Mouse (Mus musculus) small intestine, adult 2 months (tissue): ENCODE measurements at regions not wholly inside any gene's neighbourhood (a gene's known extent, or its start where the extent isn't known, plus 50 kb on each side); places are given as distances from the start of the nearest gene placed in this dataset.

Experiments
- CTCF ChIP-seq: fragments of 200-500 bp; IDR thresholded peaks from 2 replicates; pipeline ENCODE4 v1.5.1; 2012; ENCODE audit warnings: low read depth, mild to moderate bottlenecking, control low read depth, inconsistent platforms, low read length, moderate library complexity, mixed read lengths; ENCODE audit not compliant: insufficient replicate concordance, insufficient read length; ENCODE audit errors: extremely low read depth
- POLR2A ChIP-seq: fragments of 200-500 bp; IDR thresholded peaks from 2 replicates; pipeline ENCODE4 v1.6.1; 2012; ENCODE audit warnings: low read depth, mild to moderate bottlenecking, control low read depth, inconsistent platforms, low read length, moderate library complexity

- TF ChIP-seq CTCF (no peak), POLR2A (no peak)
These were observed 58.3 kb upstream of the Zpld1 start for GRCm38 (mm10) chr16:55356097-55356496.
